Mouse (Mus musculus) WW6 (cell line): ENCODE data around the gene Npw.

Experiments used
- DNase-seq: peaks from one replicate; pipeline ENCODE4 v3.0.0-alpha.2; 2013; ENCODE audit warnings: low read depth, low spot score

The Npw gene

GRCm38 (mm10) chr17:24640581-24640980, 17.7 kb downstream of the Npw start:
- no peak for DNase-seq

GRCm38 (mm10) chr17:24640119-24640518, 18.1 kb downstream of the Npw start:
- no peak for DNase-seq

GRCm38 (mm10) chr17:24639571-24639988, 18.7 kb downstream of the Npw start:
- DNase-seq: no peak

- no peak for DNase-seq
These were observed 19.4 kb downstream of the Npw start for GRCm38 (mm10) chr17:24638840-24639239.

- DNase-seq: no peak
These were observed 20.0 kb downstream of the Npw start for GRCm38 (mm10) chr17:24638214-24638613.

GRCm38 (mm10) chr17:24636781-24637481, 21.3 kb downstream of the Npw start:
- DNase-seq: no peak

GRCm38 (mm10) chr17:24635694-24636093, 22.6 kb downstream of the Npw start:
- no peak for DNase-seq

- no peak for DNase-seq
These were observed 23.2 kb downstream of the Npw start for GRCm38 (mm10) chr17:24635024-24635423.

GRCm38 (mm10) chr17:24633831-24634230, 24.4 kb downstream of the Npw start:
- DNase-seq: no peak

- DNase-seq: no peak
These were observed 25.3 kb downstream of the Npw start for GRCm38 (mm10) chr17:24632813-24633449.

GRCm38 (mm10) chr17:24632167-24632812, 26.0 kb downstream of the Npw start, which contains the start of the genes Tsc2 and Nthl1:
TSS of gene Tsc2 (minus strand) at chr17:24632630.
TSS of gene Nthl1 (plus strand) at chr17:24632680.
- peak; percentile 79 for DNase-seq

GRCm38 (mm10) chr17:24630072-24630471, 28.2 kb downstream of the Npw start:
- DNase-seq: no peak

GRCm38 (mm10) chr17:24628646-24629045, 29.6 kb downstream of the Npw start:
- no peak for DNase-seq

- DNase-seq: no peak
These were observed 32.8 kb downstream of the Npw start for GRCm38 (mm10) chr17:24625472-24625871.

- no peak for DNase-seq
These were observed 40.6 kb downstream of the Npw start for GRCm38 (mm10) chr17:24617561-24618194.

- no peak for DNase-seq
These were observed 47.5 kb downstream of the Npw start for GRCm38 (mm10) chr17:24610711-24611110.

- DNase-seq: no peak
These were observed 49.4 kb downstream of the Npw start for GRCm38 (mm10) chr17:24608874-24609273.

GRCm38 (mm10) chr17:24608370-24608769, 49.9 kb downstream of the Npw start:
- no peak for DNase-seq
